Mouse (Mus musculus): ENCODE measurements around the gene Fam114a1. TPM values are rescaled to one million over a fixed set of nuclear protein-coding genes. Genes with fewer than 3 reads are reported as not detected.

The Fam114a1 gene
- total RNA-seq, 4 experiments from 2014 or later = 13.7 to 18.0 (median 15.7) TPM

- no peak for DNase-seq (ENCODE audit: low spot score)
Measured at GRCm38 (mm10) chr5:65057596-65057995, 87.7 kb downstream of the Fam114a1 start.

GRCm38 (mm10) chr5:65059806-65060205 is 89.9 kb downstream of the Fam114a1 start:
- DNase-seq (ENCODE audit: low spot score) = no peak

- no peak for DNase-seq (ENCODE audit: low spot score)
Measured at GRCm38 (mm10) chr5:65062236-65062635, 92.4 kb downstream of the Fam114a1 start.

- DNase-seq (ENCODE audit: low spot score) = no peak
Measured at GRCm38 (mm10) chr5:65063266-65063665, 93.4 kb downstream of the Fam114a1 start.

GRCm38 (mm10) chr5:65068166-65068565 is 98.3 kb downstream of the Fam114a1 start:
- no peak for DNase-seq (ENCODE audit: low spot score)

GRCm38 (mm10) chr5:65069872-65070271 is 100.0 kb downstream of the Fam114a1 start:
- no peak for DNase-seq (ENCODE audit: low spot score)

- DNase-seq (ENCODE audit: low spot score) = no peak
Measured at GRCm38 (mm10) chr5:65071689-65072118, 101.8 kb downstream of the Fam114a1 start.

- no peak for DNase-seq (ENCODE audit: low spot score)
Measured at GRCm38 (mm10) chr5:65073247-65073646, 103.4 kb downstream of the Fam114a1 start.

- DNase-seq (ENCODE audit: low spot score) = peak; percentile 18
Measured at GRCm38 (mm10) chr5:65074693-65075092, 104.8 kb downstream of the Fam114a1 start.

GRCm38 (mm10) chr5:65076087-65076486 is 106.2 kb downstream of the Fam114a1 start:
- DNase-seq (ENCODE audit: low spot score) = peak; percentile 24

GRCm38 (mm10) chr5:65076748-65077147 is 106.9 kb downstream of the Fam114a1 start:
- DNase-seq (ENCODE audit: low spot score) = no peak

GRCm38 (mm10) chr5:65078081-65078480 is 108.2 kb downstream of the Fam114a1 start:
- DNase-seq (ENCODE audit: low spot score) = no peak

GRCm38 (mm10) chr5:65079881-65080280 is 110.0 kb downstream of the Fam114a1 start:
- peak; percentile 19 for DNase-seq (ENCODE audit: low spot score)

GRCm38 (mm10) chr5:65081836-65082235 is 112.0 kb downstream of the Fam114a1 start:
- DNase-seq (ENCODE audit: low spot score) = no peak

GRCm38 (mm10) chr5:65086522-65086921 is 116.7 kb downstream of the Fam114a1 start:
- peak; percentile 38 for DNase-seq (ENCODE audit: low spot score)

- DNase-seq (ENCODE audit: low spot score) = no peak
Measured at GRCm38 (mm10) chr5:65089707-65090106, 119.8 kb downstream of the Fam114a1 start.

GRCm38 (mm10) chr5:65091184-65091858 is 121.5 kb downstream of the Fam114a1 start:
- no peak for DNase-seq (ENCODE audit: low spot score)

Small RNA genes within 50 kb of the gene (microRNA-seq; reads per million reads assigned to microRNA genes)
- gene Mir574 = 212 reads per million, percentile 68 among the genes with 10 or more reads in this experiment

Other genes starting within 250 kb of the Fam114a1 start
- 10 to 100 TPM; 35.2 to 51.2 (median 39.9) TPM for gene Klf3, start 166.7 kb upstream of the Fam114a1 start, total RNA-seq (2022)
- under 1 TPM; 0.09 to 0.41 (median 0.27) TPM for gene Tlr1, start 36.5 kb upstream of the Fam114a1 start, total RNA-seq (2022)
- gene Tlr6, start 10.0 kb upstream of the Fam114a1 start, total RNA-seq (2022) = under 1 TPM; 0.46 to 0.91 (median 0.71) TPM
- under 1 TPM in 1 of 4 experiments, not detected in 3; 0.17 TPM for gene Tmem156, start 122.1 kb downstream of the Fam114a1 start, total RNA-seq (2022)
- gene Klhl5, start 137.5 kb downstream of the Fam114a1 start, total RNA-seq (2022) = 10 to 100 TPM; 13.0 to 16.0 (median 13.4) TPM
- 1 to 10 TPM in 2 of 4 experiments, under 1 TPM in 2; 0.66 to 2.3 (median 1.2) TPM for gene Wdr19, start 229.6 kb downstream of the Fam114a1 start, total RNA-seq (2022)

Measured in heart, adult 8-10 months (tissue).